Mouse (Mus musculus) thymus, postnatal 10 days (tissue): ENCODE data around the gene Gm28230.
A peak's percentile ranks its signal among the peaks of the same experiment; 100 is the strongest.

Experiments
- DNase-seq, 2 experiments: peaks; one replicate each; pipeline ENCODE4 v3.0.0; 2021; ENCODE audit warnings: low spot score in 2 of 2

The Gm28230 gene

DNA sequence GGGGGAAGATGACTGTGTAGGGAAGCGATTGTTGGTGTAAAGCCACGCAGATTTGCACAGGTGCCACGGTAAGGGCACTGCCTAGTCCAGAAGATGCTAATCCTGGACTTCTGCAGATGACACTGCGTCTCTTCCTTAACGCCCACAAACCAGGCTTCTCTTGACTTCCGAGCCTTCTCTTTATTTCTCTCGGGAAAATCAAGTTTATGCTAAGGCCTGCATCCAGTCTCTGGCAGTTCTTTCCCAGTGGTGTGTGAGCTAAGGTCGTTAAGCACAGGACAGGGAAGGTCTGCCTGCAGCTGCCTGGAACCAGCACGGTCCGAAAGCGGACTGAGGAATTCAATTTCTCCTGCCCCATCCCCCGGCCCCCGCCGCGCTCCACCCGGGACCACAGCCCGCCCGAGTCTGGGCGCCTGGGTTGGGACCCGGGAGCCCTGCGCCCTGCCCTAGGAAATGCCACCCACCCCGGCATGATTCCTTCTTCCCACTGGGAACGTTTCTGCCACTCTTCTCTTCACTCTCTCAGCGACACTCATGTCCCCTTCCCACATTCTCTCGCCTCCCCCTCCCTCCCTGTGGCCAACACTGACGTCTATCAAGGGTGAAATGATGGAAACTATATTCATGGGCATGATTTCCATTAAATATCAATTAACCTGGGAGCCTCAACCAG is 22.7 kb upstream of the Gm28230 start:
- DNase-seq, result no peak

DNA sequence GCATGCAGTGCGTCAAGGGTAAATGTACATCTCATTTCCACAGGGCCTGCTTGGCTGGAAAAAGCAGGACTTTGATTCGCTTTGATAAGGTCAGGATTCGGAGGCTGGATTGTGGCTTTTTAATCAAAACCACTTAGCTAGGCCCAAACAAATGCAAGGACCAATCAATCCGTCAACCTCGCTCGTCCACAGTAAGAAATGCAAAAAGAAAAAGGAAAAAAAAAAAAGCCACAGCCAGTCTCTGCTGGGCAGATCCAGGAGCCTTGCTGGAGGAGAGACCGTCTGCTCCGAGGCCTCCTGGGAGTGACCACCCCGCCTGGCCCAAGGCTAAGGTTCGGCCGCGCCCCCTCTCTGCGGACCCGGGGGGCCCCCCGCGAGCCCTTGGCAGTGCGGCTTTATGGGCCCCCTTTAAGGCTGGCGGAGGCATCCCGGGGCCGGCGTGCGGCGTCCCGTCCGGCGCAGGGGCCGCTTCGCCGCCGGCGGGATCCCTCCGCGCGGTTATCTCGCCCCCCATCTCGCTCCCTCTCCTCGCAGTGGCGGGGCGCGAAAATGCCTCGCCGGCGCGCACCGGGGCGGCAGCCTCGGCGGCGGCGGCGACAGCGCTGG is 22.0 kb upstream of the Gm28230 start, which contains the start of gene Hoxd8:
TSS of gene Hoxd8 (plus strand) at position 223 of the 606 bp plus-strand sequence.
- DNase-seq, result no peak

DNA sequence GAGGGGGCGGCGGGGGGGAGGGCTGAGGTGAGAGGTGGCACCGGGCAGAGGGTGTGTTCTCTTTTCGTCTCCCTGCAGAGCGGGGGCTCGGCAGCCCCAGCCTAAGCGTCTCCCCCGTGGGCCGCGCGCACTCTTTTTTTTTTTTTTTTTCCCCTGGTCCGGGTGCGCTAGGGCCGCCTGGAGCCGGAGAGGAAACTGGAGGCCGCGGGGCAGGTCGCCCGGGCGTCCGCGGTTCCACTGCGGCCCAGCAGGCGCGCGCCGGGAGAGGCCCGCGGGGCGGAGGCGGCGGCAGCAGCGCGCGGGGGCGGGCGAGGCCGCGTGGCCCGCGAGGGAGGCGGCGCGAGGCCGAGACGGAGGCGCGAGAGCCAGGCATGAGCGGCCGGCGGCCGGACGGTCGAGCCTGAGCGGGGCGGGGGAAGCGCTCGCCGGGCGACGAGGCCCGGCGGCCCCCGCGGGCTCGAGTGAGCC is 21.5 kb upstream of the Gm28230 start:
- no peak for DNase-seq

DNA sequence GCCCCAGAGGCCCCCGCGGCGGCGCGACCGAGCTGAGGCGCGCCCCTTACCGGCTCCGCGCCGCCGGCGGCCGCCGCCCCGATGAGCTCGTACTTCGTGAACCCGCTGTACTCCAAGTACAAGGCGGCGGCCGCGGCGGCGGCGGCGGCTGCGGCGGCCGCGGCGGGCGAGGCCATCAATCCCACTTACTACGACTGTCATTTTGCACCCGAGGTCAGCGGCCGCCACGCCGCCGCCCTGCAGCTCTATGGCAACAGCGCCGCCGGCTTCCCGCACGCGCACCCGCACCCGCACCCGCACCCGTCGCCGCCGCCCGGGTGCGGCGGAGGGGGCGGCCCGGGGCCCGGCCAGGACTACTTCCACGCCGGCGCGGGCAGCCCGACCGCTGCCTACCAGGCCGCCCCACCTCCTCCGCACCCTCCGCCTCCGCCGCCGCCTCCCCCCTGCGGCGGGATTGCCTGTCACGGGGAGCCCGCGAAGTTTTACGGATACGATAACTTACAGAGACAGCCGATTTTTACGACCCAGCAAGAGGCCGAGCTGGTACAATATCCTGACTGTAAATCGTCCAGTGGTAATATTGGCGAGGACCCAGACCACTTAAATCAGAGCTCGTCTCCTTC is 20.9 kb upstream of the Gm28230 start:
- no peak for DNase-seq

DNA sequence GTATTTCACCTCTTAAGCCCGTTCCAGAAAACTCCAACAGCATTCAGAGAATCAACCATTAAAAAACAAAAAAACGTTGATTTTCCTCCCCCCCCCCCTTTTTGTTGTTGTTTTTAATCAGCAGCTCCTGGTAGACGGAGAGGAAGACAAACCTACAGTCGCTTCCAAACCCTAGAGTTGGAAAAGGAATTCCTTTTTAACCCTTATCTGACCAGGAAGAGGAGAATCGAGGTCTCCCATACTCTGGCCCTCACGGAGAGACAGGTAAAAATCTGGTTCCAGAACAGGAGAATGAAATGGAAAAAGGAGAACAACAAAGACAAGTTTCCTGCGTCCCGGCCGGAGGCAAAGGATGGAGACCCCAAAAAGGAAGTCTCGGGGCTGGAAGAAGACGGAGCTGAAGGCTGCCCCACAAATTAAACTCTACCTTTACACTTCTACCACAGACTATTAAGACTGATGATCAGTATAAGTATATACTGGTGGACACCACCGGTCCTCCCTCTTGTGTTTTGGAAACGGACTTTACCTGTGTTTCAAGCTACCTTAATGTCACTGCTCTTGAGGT is 20.1 kb upstream of the Gm28230 start:
- DNase-seq, result no peak

DNA sequence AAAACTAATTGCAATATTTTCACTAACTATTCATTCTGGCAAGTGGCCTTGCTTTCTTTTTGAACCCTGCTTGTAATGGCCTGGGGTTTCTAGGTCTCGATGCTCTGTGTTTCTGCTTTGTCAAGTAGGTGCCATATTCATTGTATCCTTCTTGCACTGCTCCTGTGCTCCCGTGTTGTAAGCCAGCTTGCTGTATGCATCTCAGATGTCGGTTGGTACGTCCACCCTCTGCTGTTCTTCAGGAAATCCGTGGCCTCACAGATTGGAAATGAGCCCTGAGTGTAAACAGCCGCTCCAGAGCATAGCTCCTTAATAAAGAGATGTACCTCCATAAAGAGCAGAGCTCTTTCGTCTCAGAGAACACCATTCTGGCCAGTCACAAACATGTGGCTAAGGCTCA is 18.9 kb upstream of the Gm28230 start:
- DNase-seq, result no peak

DNA sequence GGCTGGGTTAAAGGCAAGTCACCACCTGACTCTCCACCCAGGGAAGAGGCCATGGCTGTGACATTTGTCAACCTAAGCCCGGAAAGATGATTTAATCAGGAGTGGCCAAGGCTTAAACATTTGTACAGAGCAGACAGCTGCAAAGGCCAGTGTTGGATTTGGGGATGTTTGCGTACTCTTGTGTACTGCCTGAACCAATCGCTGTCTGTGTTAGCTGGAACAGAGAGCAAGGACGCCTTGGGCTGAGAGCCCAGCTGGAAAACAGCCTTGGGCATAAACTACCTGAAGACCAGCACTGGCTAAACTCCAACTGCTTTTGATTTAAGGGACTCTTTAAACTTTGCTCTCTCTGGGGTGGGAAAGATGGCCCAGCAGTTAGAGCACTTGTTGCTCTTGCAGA is 17.9 kb upstream of the Gm28230 start:
- no peak for DNase-seq

DNA sequence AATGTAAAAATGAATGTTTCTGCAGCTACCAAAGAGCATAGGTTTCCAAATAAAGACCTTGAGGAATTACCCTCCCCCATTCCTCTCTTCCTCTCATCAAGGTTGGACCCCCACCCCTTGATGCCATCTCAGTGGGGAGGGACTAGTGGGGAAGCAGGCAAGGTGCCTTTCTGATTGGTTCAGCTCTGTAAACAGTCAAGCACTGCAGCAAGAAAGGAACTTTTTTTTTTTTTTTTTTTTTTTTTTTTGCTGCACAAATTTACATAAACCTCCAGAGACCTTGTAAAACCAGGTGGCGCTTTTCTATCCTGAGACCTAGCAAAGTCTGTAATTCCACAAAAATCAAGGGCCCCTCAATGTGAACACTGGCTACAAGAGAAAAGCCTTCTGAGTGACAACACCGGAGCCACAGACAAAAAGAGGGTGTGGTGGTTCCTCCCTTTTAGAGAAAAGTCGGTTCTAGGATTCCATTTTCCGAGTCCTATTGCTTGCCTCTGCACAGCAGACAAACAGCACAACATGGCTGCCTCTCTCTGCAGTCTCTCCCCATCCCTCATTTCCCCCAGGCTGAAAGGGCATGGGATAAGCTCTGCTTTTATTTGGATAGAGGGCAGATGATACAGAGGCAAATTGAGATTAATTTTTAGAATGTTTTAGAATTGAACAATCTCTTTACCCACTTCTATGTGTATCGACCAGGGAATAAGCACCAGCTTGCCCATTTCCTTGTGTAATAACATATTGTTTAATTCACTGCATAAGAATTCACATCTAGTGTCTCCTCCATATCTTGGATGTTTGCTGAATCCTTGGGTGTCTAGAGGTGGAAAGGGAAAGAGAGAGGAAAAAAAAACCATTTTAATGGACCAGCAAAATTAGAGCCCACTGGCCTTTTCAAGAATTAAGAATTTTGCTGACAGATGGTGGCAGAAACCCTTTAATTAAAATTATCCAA is 16.8 kb upstream of the Gm28230 start:
- no peak for DNase-seq

DNA sequence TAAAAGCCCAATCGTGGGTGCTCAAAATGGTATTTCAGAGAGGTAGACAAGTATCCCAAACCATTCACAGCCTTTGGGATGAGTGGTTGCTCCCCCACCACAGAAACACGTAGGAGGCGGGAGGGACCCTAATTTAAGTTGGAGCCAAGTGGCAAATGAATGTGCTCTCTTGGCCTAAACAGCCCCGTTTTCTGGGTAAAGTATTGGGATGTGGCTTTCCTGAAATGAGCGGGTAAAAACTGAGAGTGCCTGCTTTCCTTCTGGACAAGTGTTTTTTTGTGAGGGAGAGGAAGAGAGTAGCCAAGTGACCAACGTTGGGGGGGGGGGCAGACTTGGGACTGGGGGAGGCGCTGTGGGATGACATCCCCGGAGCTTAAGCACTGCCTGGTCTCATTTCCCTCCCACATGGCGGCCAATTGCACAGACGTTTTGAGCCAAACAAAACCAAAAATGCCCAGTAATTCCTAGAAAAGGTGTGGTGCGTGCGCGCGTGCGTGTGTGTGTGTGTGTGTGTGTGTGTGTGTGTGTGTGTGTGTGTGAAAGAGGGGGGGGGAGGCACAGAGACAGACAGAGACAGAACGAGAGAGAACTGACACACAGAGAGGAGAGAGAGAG is 15.5 kb upstream of the Gm28230 start:
- DNase-seq, result no peak

DNA sequence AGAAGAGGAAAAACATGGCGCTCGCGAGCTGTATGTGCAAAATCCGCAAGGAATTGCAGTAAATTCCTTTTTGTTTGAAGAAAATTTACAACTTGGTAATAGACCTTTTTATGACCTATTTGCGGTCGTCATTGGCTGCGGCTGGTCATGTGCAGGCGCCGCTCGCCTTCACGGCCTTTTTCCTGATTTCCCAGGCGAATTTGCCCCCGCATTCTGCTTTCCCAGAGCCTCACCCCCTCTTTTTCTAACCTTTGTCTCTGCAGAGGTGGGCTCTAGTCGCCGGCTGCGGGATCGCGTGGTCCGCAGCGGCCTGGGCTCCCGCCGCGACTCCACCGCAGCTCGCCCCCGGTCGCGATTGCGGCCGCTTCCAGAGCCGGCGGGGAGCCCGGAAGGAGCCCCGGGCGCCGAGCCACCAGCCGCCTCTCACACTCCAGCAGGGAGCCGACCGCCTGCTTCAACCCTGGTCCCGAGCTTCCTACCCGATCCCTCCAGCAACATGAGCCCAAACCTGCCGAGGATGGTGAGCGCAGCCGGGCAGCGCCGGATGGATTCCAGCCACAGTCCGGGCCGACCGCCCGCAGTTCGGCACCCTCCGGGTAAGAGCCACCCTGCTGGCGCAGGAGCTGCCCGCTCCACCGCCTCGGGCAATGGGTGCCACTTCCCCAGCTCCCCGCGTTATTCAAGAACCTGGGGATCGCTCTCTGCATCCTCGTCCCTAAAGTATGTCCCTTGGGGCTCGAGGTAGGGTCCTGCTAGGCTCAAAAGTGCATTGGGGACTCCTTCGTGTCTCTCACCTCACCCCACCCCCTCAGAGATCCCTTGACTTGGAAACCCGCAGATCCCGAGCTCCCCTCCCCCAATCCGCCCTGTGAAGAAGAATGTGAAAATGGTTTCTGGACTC is 14.6 kb upstream of the Gm28230 start, which contains the start of the genes Hoxd3 and Hoxd4:
TSS of gene Hoxd3 (plus strand) at position 207 of the 901 bp plus-strand sequence.
TSS of gene Hoxd4 (plus strand) at position 209 of the 901 bp plus-strand sequence.
- DNase-seq, result no peak

DNA sequence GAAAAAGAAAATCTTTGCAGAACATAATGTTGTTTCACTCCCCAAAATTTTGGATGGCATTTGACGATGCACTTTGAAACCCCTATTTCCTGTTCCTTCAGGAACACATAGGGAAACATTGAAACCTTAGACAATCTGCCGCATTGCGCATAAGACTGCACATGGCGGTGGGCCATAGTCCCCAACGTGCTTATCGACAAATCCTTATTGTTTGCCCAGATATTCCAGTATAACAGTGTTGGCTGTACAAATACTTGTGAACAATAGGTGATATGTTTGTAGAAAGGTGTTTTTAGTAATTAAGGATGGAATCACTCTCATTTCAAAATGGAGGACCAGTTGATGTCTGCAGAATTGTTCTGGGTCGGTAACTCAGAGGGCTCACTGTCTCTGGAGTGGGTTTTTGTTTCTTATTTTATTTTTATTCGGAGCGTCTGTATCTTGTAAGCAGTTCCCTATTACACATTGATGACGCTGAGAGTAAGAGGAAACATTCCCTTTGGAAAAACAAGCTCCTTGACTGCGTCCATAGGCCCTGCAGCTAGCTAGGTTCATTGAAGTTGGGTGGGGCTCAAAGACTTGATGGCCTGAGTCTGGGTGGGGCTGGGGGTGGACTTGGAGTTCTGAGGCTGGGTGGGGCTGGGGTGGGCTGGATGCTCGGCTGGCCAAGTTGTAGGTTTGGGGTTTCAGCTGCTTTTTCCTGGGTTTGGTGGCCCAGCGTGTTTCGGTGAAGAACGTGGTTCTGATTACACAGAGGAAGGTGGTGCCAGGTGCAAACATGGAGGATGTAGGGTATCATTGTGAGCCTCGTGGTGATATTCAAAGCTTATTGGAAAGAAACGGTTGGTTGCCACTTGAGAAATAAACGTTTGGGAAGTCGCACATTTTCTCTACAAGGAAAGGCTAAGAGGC is 13.0 kb upstream of the Gm28230 start:
- no peak for DNase-seq

DNA sequence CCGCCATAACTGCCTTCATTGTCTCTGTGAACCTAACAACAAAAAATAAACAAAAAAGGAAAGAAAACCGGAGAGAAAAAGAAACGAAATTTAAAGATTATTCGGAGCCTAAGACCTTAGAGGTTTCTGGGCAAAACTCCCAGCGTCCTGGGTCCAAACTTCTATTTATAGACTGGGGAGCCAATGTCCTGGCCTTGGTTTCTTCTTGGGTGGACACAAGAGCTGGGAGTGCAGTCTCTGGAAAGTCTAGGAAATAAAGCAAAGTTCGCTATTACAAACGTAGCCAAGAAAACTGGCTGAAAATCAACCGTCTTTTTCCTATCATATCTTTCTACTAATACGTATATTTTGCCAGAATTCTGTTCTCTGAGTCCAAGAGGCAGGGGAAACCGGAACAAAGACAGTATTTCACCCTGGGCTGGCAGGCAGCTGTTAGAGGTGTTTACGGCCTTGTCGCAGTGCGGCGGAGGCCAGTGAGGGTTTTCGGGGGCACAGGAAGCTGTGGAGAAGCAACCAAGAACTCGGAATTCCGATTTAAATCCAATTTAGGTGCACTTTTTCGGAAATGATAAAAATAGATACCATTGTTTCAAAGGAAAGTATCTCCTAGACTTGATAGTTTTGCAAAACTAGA is 12.3 kb upstream of the Gm28230 start:
- no peak for DNase-seq

DNA sequence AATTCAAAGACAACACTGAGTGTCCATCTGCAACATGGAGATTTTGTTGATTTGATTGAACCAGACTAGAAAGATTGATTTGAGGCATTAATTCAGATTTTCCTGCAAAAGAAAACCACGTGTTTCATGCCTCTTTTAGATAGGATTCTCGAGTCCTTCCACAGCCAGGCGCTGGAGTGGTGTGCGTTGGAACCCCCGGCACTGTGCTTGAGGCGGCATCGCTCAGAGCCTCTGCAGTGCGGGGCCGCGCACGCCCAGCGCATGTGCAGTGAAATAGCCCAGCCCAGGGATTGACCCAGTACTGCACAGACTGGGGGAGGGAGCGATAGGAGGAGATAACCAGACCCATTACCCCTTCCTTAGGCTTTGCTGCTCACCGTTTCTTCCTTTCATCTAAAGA is 11.6 kb upstream of the Gm28230 start:
- DNase-seq, result no peak

DNA sequence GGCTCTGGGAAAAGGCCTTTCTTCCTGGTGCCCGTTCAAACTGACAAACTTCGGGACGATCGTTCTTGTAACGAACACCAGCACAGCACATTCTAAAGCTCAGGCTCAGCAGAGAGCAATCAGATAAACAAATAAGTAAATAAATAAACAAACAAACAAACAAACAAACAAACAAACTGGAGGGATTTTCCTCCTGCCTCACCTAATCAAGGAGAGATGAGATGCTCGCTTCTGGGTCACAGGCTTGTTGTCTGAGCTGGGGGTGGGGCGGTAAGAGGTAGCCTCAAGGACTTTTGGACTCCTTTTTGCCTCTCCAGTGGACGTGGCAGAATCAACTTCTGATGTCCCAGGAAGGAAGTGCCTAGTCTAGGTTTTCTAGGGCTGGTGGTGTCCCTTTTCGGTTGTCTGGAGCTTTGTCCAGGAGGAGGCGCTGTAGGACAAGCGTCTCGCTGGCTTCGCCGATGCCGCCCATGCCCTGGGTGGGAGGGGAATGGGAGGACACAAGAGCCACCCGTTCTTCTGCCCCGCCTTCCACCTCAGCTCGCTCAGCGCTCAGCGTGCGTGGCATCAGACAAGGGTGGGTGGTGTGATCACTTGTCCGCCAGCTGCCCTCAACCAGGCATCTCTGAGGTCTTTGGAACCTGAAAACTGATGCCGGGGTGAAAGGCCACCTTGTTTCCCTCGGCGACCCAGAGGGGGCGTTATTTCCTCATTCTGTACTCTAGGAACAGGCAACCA is 10.9 kb upstream of the Gm28230 start:
- DNase-seq, result peak; percentile 66 to 89

DNA sequence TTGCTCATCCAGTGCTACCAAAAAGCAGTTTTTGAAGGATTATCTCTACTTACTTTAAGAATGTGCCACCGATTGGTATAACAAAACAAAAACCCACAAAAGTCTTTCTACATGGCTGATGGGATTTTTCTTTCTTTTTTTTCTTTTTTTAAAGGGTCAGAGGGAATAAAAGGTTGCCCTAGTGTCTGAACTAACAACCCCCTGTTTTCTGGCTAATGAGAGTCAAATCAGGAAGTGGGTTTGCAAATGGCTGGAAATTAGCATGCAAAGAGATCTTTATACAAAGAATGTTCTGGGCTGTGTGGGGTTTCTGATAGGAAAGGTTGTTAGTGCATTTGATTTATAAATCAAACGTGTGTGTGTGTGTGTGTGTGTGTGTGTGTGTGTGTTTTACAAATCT is 6.1 kb upstream of the Gm28230 start:
- DNase-seq, result no peak

DNA sequence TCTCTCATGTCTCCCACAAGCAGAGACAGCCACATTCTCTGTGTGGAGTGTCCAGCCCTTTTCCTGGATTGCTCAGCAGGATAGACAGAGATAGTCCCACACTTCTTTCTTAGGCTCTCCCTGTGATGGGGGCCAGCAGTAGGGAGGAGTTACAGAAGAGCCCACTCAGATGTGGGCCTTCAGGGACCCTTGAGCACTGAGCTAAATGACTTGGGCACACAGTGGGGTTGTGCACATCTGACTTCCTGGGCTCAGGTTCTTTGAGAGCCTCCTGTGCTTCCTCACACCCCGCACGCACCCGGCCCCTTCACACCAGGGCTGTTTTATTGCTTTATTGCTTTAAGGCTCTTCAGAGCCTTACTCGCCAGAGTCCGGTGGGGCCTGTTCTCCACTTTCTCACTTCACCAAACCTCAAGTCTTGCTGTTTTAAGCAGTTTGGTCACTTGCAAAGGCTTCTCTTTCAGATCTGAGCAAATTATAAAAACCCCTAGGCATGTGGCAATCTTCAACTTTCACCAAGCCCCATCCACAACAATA is 5.5 kb upstream of the Gm28230 start:
- DNase-seq, result no peak

DNA sequence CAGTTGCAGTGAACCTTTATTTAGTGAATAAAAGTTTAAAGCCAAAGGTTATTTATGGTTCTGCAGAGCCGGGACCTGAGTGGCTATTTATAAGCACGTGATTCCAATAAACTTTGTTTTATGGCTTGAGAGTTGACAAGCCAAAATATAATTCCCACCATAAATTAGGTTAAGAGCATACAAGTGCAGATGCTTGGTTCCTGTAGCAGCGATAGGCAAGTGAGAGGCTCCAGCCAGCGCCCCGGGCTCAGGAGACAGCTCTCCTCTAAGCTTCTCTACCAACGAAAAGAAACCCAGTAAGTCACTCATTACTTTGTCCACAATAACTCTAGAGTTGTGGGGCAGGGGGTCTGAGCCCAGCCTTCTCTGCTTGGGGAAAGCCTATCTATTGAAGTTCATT is 4.6 kb upstream of the Gm28230 start:
- DNase-seq, result no peak
